Mouse (Mus musculus) midbrain, embryonic 12.5 days (tissue): ENCODE data around the gene Aven. TPM values are rescaled to one million over a fixed set of nuclear protein-coding genes. Genes with fewer than 3 reads are reported as not detected.

Experiments
- ATAC-seq: fragments of 200-750 bp; cut with Nextera tagmentation; 2 replicates; pipeline ENCODE4 v1.8.0; 2017; ENCODE audit warnings: low read depth, moderate TSS enrichment, moderate library complexity; ENCODE audit not compliant: low FRiP score
- H3K27ac ChIP-seq: fragments of 300-500 bp; sonication (generic); replicated peaks from 2 replicates; pipeline ENCODE4 v1.5.1; 2016; ENCODE audit warnings: mild to moderate bottlenecking
- H3K27me3 ChIP-seq: fragments of 300-500 bp; sonication (generic); 2 replicates; pipeline ENCODE4 v1.6.1; 2016; ENCODE audit warnings: mild to moderate bottlenecking
- H3K36me3 ChIP-seq: fragments of 300-500 bp; sonication (generic); 2 replicates; pipeline ENCODE4 v1.6.1; 2016
- H3K4me1 ChIP-seq: fragments of 300-500 bp; sonication (generic); 2 replicates; pipeline ENCODE4 v1.6.1; 2016
- H3K4me2 ChIP-seq: fragments of 300-500 bp; sonication (generic); replicated peaks from 2 replicates; pipeline ENCODE4 v1.6.1; 2016; ENCODE audit warnings: mild to moderate bottlenecking, moderate library complexity
- H3K4me3 ChIP-seq: fragments of 300-500 bp; sonication (generic); 2 replicates; pipeline ENCODE4 v1.5.1; 2016; ENCODE audit warnings: mild to moderate bottlenecking
- H3K9ac ChIP-seq: fragments of 300-500 bp; sonication (generic); replicated peaks from 2 replicates; pipeline ENCODE4 v1.6.1; 2016; ENCODE audit warnings: mild to moderate bottlenecking, moderate library complexity
- H3K9me3 ChIP-seq: fragments of 300-500 bp; sonication (generic); 2 replicates; pipeline ENCODE4 v1.6.1; 2016; ENCODE audit warnings: mild to moderate bottlenecking
- WGBS: fragments of 180-500 bp; shearing (Covaris S2); methylation state at CpG from one replicate; pipeline ENCODE4 v1.1.7; 2016; 5-methylcytosine and 5-hydroxymethylcytosine counted together
- polyA plus RNA-seq: library from polyadenylated mRNA; unstranded; fragments of >200 nt; fragmentation: Nextera tagmentation; extraction: Ambion mirVana; gene quantifications from 2 replicates; pipeline ENCODE4 v1.2.1, GENCODE M21; 2016

Aven gene
- polyA plus RNA-seq, 1 experiment from 2014 or later = 6.6 TPM

DNA sequence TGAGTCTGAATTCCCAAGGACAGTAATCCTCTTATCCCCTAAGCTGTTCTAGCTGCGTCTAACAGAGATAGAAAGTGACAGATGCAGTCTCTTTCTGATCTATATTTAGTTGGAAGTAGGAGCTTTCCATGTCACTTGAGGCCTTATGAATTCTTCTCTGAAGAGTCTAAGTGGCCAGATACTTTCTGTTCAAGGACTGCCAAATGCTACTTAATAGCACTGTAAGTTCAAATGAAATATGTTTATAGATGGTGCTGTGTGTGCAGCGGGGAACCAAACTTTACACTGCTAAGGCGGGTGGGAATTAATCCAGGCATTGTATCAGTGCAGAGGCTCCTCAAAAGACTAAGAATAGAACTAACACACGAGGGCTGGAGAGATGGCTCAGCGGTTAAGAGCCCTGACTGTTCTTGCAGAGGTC is 21.8 kb upstream of the Aven start:
- no peak overlapping the region for H3K9ac ChIP-seq
- H3K9me3 ChIP-seq = no peaks in the 10 kb centered on the region
- no peaks in the 10 kb centered on the region for H3K27me3 ChIP-seq
- no peak overlapping the region for H3K4me2 ChIP-seq
- H3K27ac ChIP-seq = no peak overlapping the region
- WGBS = 27% methylated on average over 5 of the region's 5 CpGs
- no peaks in the 10 kb centered on the region for H3K4me1 ChIP-seq
- ATAC-seq = 0 out of 2 replicates have a peak, but pooled peaks have one; percentile 27
- peaks cover 32% of the 10 kb centered on the region for H3K36me3 ChIP-seq
- no peak overlapping the region for H3K4me3 ChIP-seq

- H3K4me1 ChIP-seq = no peaks in the 10 kb centered on the region
- H3K36me3 ChIP-seq = peaks cover 22% of the 10 kb centered on the region
- H3K27me3 ChIP-seq = no peaks in the 10 kb centered on the region
- H3K27ac ChIP-seq = no peak overlapping the region
- H3K9me3 ChIP-seq = no peaks in the 10 kb centered on the region
- ATAC-seq = no peak
- H3K4me3 ChIP-seq = no peak overlapping the region
- H3K4me2 ChIP-seq = no peak overlapping the region
- WGBS = 88% methylated on average over 2 of the region's 2 CpGs
- no peak overlapping the region for H3K9ac ChIP-seq
Observed at GRCm38 (mm10) chr2:112472076-112472475, 20.7 kb upstream of the Aven start.

GRCm38 (mm10) chr2:112474997-112475724 is 17.6 kb upstream of the Aven start:
- WGBS = 79% methylated on average over 5 of the region's 5 CpGs
- Histone ChIP-seq H3K27ac (no peak overlapping the region), H3K36me3 (no peaks in the 10 kb centered on the region), H3K27me3 (no peaks in the 10 kb centered on the region), H3K9me3 (no peaks in the 10 kb centered on the region), H3K4me2 (no peak overlapping the region), H3K9ac (no peak overlapping the region), H3K4me3 (no peak overlapping the region), H3K4me1 (no peaks in the 10 kb centered on the region)
- no peak for ATAC-seq

DNA sequence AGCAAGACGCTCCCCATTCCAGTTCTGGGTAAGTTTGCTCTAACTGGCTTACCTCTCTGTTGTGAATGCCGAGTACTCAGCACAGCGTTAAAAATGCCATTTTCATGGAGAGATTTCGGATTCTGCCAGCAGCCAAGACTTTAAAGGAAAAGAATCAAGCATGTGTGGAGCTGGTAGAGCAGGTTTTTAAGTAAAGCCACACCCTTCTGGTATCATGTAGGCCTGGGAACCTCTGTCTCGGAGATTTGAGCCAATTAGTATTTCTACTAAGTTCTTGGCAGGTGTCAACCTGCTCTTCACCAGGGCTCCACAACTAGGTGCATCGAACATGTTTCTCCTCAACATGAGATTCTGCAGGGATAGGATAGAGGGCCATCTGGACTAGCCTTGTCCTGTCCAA is 16.2 kb upstream of the Aven start:
- no peak overlapping the region for H3K9ac ChIP-seq
- H3K27ac ChIP-seq = no peak overlapping the region
- no peaks in the 10 kb centered on the region for H3K36me3 ChIP-seq
- no peaks in the 10 kb centered on the region for H3K9me3 ChIP-seq
- whole genome bisulfite sequencing = 85% methylated on average over 6 of the region's 6 CpGs
- no peak overlapping the region for H3K4me2 ChIP-seq
- H3K4me3 ChIP-seq = no peak overlapping the region
- H3K4me1 ChIP-seq = no peaks in the 10 kb centered on the region
- no peaks in the 10 kb centered on the region for H3K27me3 ChIP-seq
- no peak for ATAC-seq

GRCm38 (mm10) chr2:112480669-112481068 is 12.1 kb upstream of the Aven start, which contains the start of gene Chrm5:
Gene Chrm5 (minus strand): TSS chr2:112480769.
- no peak for ATAC-seq
- Histone ChIP-seq H3K36me3 (no peaks in the 10 kb centered on the region), H3K9ac (no peak within 1 kb of the TSS), H3K9me3 (no peaks in the 10 kb centered on the region), H3K4me2 (no peak within 1 kb of the TSS), H3K27me3 (0 out of 2 replicates have a peak, but pooled peaks cover 4% of the 10 kb centered on the region), H3K4me1 (no peaks in the 10 kb centered on the region), H3K27ac (no peak within 1 kb of the TSS), H3K4me3 (no peak within 1 kb of the TSS)
- WGBS = 95% methylated on average over 5 of the region's 5 CpGs

GRCm38 (mm10) chr2:112481564-112481963 is 11.2 kb upstream of the Aven start:
- Histone ChIP-seq H3K4me1 (no peaks in the 10 kb centered on the region), H3K9ac (no peak overlapping the region), H3K27ac (no peak overlapping the region), H3K27me3 (0 out of 2 replicates have a peak, but pooled peaks cover 4% of the 10 kb centered on the region), H3K4me3 (no peak overlapping the region), H3K36me3 (no peaks in the 10 kb centered on the region), H3K9me3 (no peaks in the 10 kb centered on the region), H3K4me2 (no peak overlapping the region)
- 4% methylated on average over 2 of the region's 2 CpGs for WGBS
- ATAC-seq = peak; percentile 54; the same call in 1 of the 2 replicates

- 77% methylated on average over 5 of the region's 5 CpGs for WGBS
- Histone ChIP-seq H3K27ac (no peak overlapping the region), H3K4me1 (no peaks in the 10 kb centered on the region), H3K4me2 (no peak overlapping the region), H3K9ac (no peak overlapping the region), H3K4me3 (no peak overlapping the region), H3K27me3 (0 out of 2 replicates have a peak, but pooled peaks cover 4% of the 10 kb centered on the region), H3K9me3 (no peaks in the 10 kb centered on the region), H3K36me3 (no peaks in the 10 kb centered on the region)
- ATAC-seq = no peak
Observed at GRCm38 (mm10) chr2:112482533-112483333, 10.0 kb upstream of the Aven start.

GRCm38 (mm10) chr2:112483334-112483651 is 9.5 kb upstream of the Aven start:
- WGBS = 74% methylated on average over 2 of the region's 2 CpGs
- no peaks in the 10 kb centered on the region for H3K36me3 ChIP-seq
- no peak overlapping the region for H3K4me3 ChIP-seq
- H3K27me3 ChIP-seq = 0 out of 2 replicates have a peak, but pooled peaks cover 4% of the 10 kb centered on the region
- no peaks in the 10 kb centered on the region for H3K9me3 ChIP-seq
- no peaks in the 10 kb centered on the region for H3K4me1 ChIP-seq
- H3K4me2 ChIP-seq = no peak overlapping the region
- no peak for ATAC-seq
- no peak overlapping the region for H3K27ac ChIP-seq
- H3K9ac ChIP-seq = no peak overlapping the region

DNA sequence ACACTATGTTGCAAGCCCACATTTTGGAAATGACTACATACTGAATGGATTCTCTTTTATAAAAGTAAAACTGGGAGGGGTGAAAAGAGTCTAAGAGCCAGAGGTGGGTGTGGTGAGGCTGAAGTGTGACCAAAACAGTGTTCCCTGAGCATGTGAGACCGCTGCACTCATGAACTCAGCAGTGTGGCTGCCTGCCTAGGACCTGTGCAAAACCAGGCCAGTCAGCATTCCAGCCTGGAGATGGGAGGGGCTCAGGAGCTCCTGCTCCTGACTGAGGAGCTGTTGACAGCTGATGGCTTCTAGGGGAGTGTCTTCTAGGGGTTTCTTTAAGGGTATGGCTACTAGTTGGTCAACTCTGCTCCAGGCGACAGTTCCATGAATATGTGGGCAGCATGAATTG is 7.9 kb upstream of the Aven start:
- Histone ChIP-seq H3K27me3 (0 out of 2 replicates have a peak, but pooled peaks cover 4% of the 10 kb centered on the region), H3K9ac (no peak overlapping the region), H3K4me2 (no peak overlapping the region), H3K27ac (no peak overlapping the region), H3K9me3 (no peaks in the 10 kb centered on the region), H3K36me3 (no peaks in the 10 kb centered on the region), H3K4me1 (no peaks in the 10 kb centered on the region), H3K4me3 (no peak overlapping the region)
- no peak for ATAC-seq
- WGBS = 86% methylated on average over 2 of the region's 2 CpGs

GRCm38 (mm10) chr2:112490483-112491196 is 2.1 kb upstream of the Aven start:
- WGBS = 85% methylated on average over 11 of the region's 11 CpGs
- Histone ChIP-seq H3K4me3 (no peak overlapping the region), H3K27ac (no peak overlapping the region), H3K4me1 (peaks cover 11% of the 10 kb centered on the region), H3K9ac (no peak overlapping the region), H3K9me3 (no peaks in the 10 kb centered on the region), H3K36me3 (no peaks in the 10 kb centered on the region), H3K27me3 (no peaks in the 10 kb centered on the region), H3K4me2 (no peak overlapping the region)
- no peak for ATAC-seq

DNA sequence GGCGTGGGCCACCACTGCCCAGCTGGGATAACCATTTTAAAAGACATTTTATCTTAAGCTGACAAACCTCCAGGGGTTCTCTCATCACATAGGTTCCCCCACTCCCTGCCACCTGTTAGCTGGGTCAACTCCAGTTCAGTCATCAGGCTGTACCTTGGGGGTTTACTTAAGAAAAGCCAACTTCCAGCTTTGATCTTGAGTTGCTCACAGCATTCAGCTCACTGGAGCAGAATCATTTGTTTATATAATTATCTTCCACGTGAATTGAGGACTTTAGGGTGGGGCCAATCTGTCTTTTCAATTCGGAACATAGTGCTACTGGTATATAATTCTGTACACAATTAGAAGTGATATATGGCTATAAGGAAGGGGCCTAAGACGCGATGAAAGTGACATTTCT is 1.1 kb upstream of the Aven start:
- WGBS = 76% methylated on average over 5 of the region's 5 CpGs
- H3K9me3 ChIP-seq = no peaks in the 10 kb centered on the region

DNA sequence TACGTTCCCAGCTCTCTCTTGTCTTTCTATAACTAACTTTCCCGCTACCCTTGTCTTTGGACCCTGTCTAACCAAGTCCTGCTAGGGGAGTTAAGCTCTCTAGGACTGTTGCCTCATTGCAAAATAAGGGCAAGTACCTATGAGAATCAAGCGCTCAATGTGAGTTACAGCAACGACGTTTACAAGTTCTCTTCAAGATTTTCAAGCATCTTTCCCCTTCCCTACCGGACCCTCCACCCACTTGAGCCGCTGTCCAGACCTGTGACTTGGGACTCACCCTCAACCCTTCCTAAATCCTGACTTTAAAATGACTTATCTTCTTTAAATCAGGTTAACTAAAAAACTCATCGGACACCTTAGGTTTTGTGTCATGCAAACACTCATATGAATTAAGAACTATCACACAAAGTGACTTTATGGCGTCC is 321 bp upstream of the Aven start:
- no peaks in the 10 kb centered on the region for H3K27me3 ChIP-seq
- H3K4me3 ChIP-seq = peak overlapping the region; percentile 84
- peak overlapping the region; percentile 65 for H3K4me2 ChIP-seq
- WGBS = 6% methylated on average over 9 of the region's 9 CpGs
- peak overlapping the region; percentile 98 for H3K27ac ChIP-seq
- H3K9ac ChIP-seq = peak overlapping the region; percentile 99
- peaks cover 11% of the 10 kb centered on the region for H3K4me1 ChIP-seq
- no peaks in the 10 kb centered on the region for H3K36me3 ChIP-seq
- ATAC-seq = peak; percentile 1; the same call in 1 of the 2 replicates
- H3K9me3 ChIP-seq = no peaks in the 10 kb centered on the region

More for the DNA sequence above, 1.1 kb upstream of the Aven start:
- H3K9ac ChIP-seq = no peak overlapping the region
- ATAC-seq = no peak
- H3K4me3 ChIP-seq = no peak overlapping the region
- H3K4me1 ChIP-seq = peaks cover 11% of the 10 kb centered on the region
- H3K36me3 ChIP-seq = no peaks in the 10 kb centered on the region
- no peaks in the 10 kb centered on the region for H3K27me3 ChIP-seq
- H3K4me2 ChIP-seq = 0 out of 2 replicates have a peak overlapping the region, but pooled peaks have one; percentile 65
- no peak overlapping the region for H3K27ac ChIP-seq
